Mouse (Mus musculus): ENCODE data around the gene Clba1. TPM values are rescaled to one million over a fixed set of nuclear protein-coding genes. Genes with fewer than 3 reads are reported as not detected.

Clba1 gene
- 9.2 and 9.3 TPM in 2 replicates for polyA plus RNA-seq (2016; fragmentation: Nextera tagmentation; extraction: Ambion mirVana)

DNA sequence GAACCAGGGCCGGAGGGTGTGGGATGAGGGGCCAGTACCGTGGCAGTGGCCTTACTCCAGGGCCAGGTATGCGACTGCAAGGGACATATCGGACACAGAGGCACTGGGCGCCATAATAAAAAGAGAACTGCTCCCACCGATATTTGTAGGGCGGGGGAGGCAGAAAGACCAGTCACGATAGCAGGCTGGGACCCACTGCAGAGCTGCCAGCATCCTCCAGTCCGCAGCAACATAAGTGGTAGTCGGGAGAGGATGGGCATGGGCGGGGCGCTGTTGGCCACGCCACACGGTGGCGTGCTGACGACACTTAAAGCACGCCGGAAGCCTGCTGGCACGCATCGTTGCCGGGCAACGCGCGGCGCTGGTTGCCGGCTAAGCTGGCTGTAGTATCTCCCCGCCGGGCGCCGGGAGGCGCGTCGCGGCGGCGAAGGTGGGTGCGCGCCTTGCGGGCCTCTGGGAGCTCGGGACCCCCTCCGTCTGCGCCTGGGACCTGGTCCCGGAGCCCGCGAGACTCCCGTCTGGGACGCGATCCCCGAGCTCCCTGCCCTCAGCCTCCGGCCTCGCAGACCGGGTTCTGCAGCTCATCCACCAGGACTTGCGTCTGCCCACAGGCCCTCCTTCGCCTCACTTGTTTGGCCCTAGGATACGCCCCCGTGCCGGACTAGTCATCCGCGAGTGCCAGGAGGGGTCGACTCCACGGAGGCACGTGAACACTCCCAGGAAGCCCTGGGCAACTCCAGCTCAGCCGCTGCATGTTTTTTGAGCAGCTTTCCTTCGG, at the start of gene Clba1:
TSS of gene Clba1 (plus strand) at position 351 of the 778 bp plus-strand sequence.
- Histone ChIP-seq H3K4me2 (peak within 1 kb of the TSS; percentile 99), H3K9me3 (no peaks in the 10 kb centered on the region), H3K9ac (replicated peaks) (peak within 1 kb of the TSS; percentile 65), H3K4me3 (replicated peaks) (peak within 1 kb of the TSS; percentile 71), H3K27ac (0 out of 2 replicates have a peak within 1 kb of the TSS, but pooled peaks have one; percentile 23), H3K27me3 (peaks cover 41% of the 10 kb centered on the region), H3K36me3 (peaks cover 9% of the 10 kb centered on the region; the same call in 1 of the 2 replicates), H3K4me1 (replicated peaks) (peaks cover 17% of the 10 kb centered on the region)
- under 1% methylated on average over 64 of the region's 64 CpGs for WGBS
- peak; percentile 89 for ATAC-seq (ENCODE audit: insufficient number of reproducible peaks, insufficient read depth, low FRiP score, low TSS enrichment, low read depth)

- no peak for ATAC-seq (ENCODE audit: insufficient number of reproducible peaks, insufficient read depth, low FRiP score, low TSS enrichment, low read depth)
- no peaks in the 10 kb centered on the region; the same call in 1 of the 2 replicates for H3K27me3 ChIP-seq
These were observed 49.3 kb upstream of the Clba1 start for GRCm38 (mm10) chr12:112759471-112759870.

DNA sequence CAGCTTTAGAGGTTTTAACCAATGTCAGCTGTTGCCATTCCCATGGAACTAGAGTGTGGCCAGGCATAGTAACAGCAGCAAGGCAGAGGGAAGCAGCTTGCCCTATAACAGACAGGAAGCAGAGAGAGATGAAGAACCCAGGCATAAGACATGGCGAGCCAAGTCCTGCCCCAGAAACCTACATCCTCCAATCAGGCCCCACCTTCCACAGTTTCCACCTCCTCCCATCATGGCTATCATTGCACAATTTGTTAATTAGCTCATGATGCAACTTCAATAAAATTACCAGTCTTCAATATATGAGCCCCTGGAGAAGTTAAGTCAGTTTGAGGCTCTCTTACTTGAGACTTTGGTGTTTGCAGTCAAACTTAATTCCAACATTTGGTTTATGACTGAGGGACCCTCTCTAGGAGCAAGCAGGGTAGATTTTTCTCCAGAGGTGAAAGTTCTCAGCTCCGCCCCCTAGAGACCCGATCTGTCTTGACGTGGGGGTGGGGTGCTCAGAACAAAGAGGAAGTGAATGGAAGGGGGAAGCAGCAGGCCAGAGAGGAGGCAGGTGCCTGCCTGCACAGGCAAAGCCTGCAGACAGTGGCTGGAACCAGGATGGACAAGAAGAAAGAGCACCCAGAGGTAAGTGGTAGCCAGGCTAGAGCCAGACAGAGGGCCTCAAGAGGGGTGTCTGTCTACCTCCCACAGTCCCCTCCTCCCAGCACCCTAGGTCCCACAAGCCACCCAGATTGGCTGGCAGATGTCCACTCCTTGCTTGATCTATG, 48.4 kb upstream of the Clba1 start, which contains the start of gene Pld4:
TSS of gene Pld4 (plus strand) at position 502 of the 773 bp plus-strand sequence.
- H3K4me2 ChIP-seq, result no peak within 1 kb of the TSS
- H3K4me1 ChIP-seq (replicated peaks), result 0 out of 2 replicates have a peak, but pooled peaks cover 4% of the 10 kb centered on the region
- no peaks in the 10 kb centered on the region for H3K9me3 ChIP-seq
- H3K27ac ChIP-seq, result no peak within 1 kb of the TSS
- H3K4me3 ChIP-seq (replicated peaks), result no peak within 1 kb of the TSS
- no peaks in the 10 kb centered on the region for H3K36me3 ChIP-seq
- ATAC-seq (ENCODE audit: insufficient number of reproducible peaks, insufficient read depth, low FRiP score, low TSS enrichment, low read depth), result no peak
- no peak within 1 kb of the TSS for H3K9ac ChIP-seq (replicated peaks)
- H3K27me3 ChIP-seq, result no peaks in the 10 kb centered on the region; the same call in 1 of the 2 replicates
- 42% methylated on average over 4 of the region's 4 CpGs for WGBS

More at GRCm38 (mm10) chr12:112759471-112759870, 49.3 kb upstream of the Clba1 start:
- Histone ChIP-seq H3K4me2 (no peak overlapping the region), H3K27ac (no peak overlapping the region), H3K4me1 (replicated peaks) (0 out of 2 replicates have a peak, but pooled peaks cover 4% of the 10 kb centered on the region), H3K9ac (replicated peaks) (no peak overlapping the region), H3K4me3 (replicated peaks) (no peak overlapping the region), H3K36me3 (no peaks in the 10 kb centered on the region), H3K9me3 (no peaks in the 10 kb centered on the region)
- WGBS, result 88% methylated on average over 3 of the region's 3 CpGs

DNA sequence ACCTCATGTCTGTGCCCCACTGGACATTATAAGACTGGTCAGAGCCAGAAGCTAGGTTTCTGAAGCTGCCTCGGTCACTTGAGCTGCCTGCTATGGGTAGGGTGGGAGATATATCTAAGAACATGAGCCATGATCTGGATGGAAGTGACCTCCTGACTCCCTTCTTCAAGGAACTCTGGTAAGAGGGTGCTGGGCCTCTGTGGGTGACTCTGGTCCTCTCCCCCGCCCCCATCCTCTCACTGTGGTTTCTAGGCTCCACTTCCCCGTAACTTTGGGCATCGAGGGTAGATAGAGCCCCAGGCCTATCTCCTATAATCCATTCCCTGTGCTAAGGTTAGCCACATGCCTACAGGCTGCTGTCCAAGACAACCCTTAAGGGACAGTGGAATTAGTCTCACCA, 47.3 kb upstream of the Clba1 start:
- H3K4me3 ChIP-seq (replicated peaks), result no peak overlapping the region
- WGBS, result 88% methylated on average over 4 of the region's 4 CpGs
- H3K9ac ChIP-seq (replicated peaks), result no peak overlapping the region
- H3K4me1 ChIP-seq (replicated peaks), result 0 out of 2 replicates have a peak, but pooled peaks cover 4% of the 10 kb centered on the region
- H3K4me2 ChIP-seq, result no peak overlapping the region
- H3K27ac ChIP-seq, result no peak overlapping the region
- H3K36me3 ChIP-seq, result no peaks in the 10 kb centered on the region
- no peaks in the 10 kb centered on the region for H3K27me3 ChIP-seq
- no peak for ATAC-seq (ENCODE audit: insufficient number of reproducible peaks, insufficient read depth, low FRiP score, low TSS enrichment, low read depth)
- no peaks in the 10 kb centered on the region for H3K9me3 ChIP-seq

- H3K4me1 ChIP-seq (replicated peaks), result 0 out of 2 replicates have a peak, but pooled peaks cover 4% of the 10 kb centered on the region
- no peak overlapping the region for H3K4me3 ChIP-seq (replicated peaks)
- H3K36me3 ChIP-seq, result no peaks in the 10 kb centered on the region
- H3K4me2 ChIP-seq, result no peak overlapping the region
- no peak overlapping the region for H3K27ac ChIP-seq
- no peak overlapping the region for H3K9ac ChIP-seq (replicated peaks)
- WGBS, result 74% methylated on average over 3 of the region's 3 CpGs
- no peaks in the 10 kb centered on the region for H3K27me3 ChIP-seq
- H3K9me3 ChIP-seq, result no peaks in the 10 kb centered on the region
- ATAC-seq (ENCODE audit: insufficient number of reproducible peaks, insufficient read depth, low FRiP score, low TSS enrichment, low read depth), result no peak
These were observed 46.7 kb upstream of the Clba1 start for GRCm38 (mm10) chr12:112762018-112762417.

GRCm38 (mm10) chr12:112763176-112763575, 45.6 kb upstream of the Clba1 start:
- WGBS, result 82% methylated on average over 4 of the region's 4 CpGs
- ATAC-seq (ENCODE audit: insufficient number of reproducible peaks, insufficient read depth, low FRiP score, low TSS enrichment, low read depth), result no peak
- H3K27me3 ChIP-seq, result no peaks in the 10 kb centered on the region
- H3K9me3 ChIP-seq, result no peaks in the 10 kb centered on the region
- no peak overlapping the region for H3K27ac ChIP-seq
- no peak overlapping the region for H3K4me3 ChIP-seq (replicated peaks)
- no peak overlapping the region for H3K9ac ChIP-seq (replicated peaks)
- no peak overlapping the region for H3K4me2 ChIP-seq
- 0 out of 2 replicates have a peak, but pooled peaks cover 4% of the 10 kb centered on the region for H3K4me1 ChIP-seq (replicated peaks)
- no peaks in the 10 kb centered on the region for H3K36me3 ChIP-seq

DNA sequence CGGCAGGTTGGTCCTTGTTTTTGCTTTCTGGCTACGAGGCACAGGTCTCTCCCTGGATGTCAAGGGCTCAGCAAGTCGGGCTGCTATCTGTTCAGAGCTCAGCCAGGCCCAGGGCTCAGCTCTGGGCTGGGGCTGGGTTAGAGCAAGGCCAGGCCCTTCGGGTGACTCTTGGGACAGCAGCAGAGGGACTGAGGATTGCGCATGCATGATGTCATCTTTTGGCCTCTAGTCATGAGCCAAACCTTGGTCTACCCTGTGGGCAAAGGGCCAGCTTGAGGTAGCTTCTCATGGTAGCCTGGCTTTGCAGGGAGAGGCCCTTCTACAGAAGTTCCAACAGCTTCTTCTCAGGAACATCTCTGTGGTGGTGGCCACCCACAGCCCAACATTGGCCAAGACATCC, 44.6 kb upstream of the Clba1 start:
- ATAC-seq (ENCODE audit: insufficient number of reproducible peaks, insufficient read depth, low FRiP score, low TSS enrichment, low read depth), result no peak
- H3K9me3 ChIP-seq, result no peaks in the 10 kb centered on the region
- 84% methylated on average over 5 of the region's 5 CpGs for WGBS

DNA sequence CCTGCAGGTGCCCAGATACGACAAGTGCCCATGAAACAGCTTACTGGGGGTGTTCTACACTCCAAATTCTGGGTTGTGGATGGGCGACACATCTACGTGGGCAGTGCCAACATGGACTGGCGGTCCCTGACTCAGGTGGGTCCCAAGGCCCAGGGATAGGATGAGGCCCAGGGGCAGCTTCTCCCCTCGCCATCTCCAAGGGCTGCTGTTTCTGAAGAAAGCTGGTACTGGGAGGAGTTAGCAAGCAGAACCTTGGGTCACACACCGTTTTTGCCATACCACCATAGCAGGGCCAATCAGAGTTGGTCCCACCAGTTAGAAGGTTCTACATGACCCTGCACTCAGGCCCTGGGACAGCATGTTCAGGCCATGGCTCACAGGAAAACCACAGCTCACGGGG, 43.7 kb upstream of the Clba1 start:
- Histone ChIP-seq H3K4me1 (replicated peaks) (0 out of 2 replicates have a peak, but pooled peaks cover 4% of the 10 kb centered on the region), H3K4me2 (no peak overlapping the region), H3K27me3 (no peaks in the 10 kb centered on the region), H3K27ac (no peak overlapping the region), H3K36me3 (no peaks in the 10 kb centered on the region), H3K9ac (replicated peaks) (no peak overlapping the region), H3K9me3 (no peaks in the 10 kb centered on the region), H3K4me3 (replicated peaks) (no peak overlapping the region)
- WGBS, result 92% methylated on average over 7 of the region's 7 CpGs
- ATAC-seq (ENCODE audit: insufficient number of reproducible peaks, insufficient read depth, low FRiP score, low TSS enrichment, low read depth), result no peak

More for the DNA sequence above, 44.6 kb upstream of the Clba1 start:
- no peaks in the 10 kb centered on the region for H3K27me3 ChIP-seq
- no peaks in the 10 kb centered on the region for H3K36me3 ChIP-seq
- no peak overlapping the region for H3K9ac ChIP-seq (replicated peaks)
- no peak overlapping the region for H3K4me3 ChIP-seq (replicated peaks)
- no peak overlapping the region for H3K4me2 ChIP-seq
- 0 out of 2 replicates have a peak, but pooled peaks cover 4% of the 10 kb centered on the region for H3K4me1 ChIP-seq (replicated peaks)
- H3K27ac ChIP-seq, result no peak overlapping the region

- no peak for ATAC-seq (ENCODE audit: insufficient number of reproducible peaks, insufficient read depth, low FRiP score, low TSS enrichment, low read depth)
- H3K9ac ChIP-seq (replicated peaks), result no peak overlapping the region
- no peaks in the 10 kb centered on the region for H3K4me1 ChIP-seq (replicated peaks)
- no peak overlapping the region for H3K27ac ChIP-seq
- 88% methylated on average over 7 of the region's 7 CpGs for WGBS
- H3K4me2 ChIP-seq, result no peak overlapping the region
- no peaks in the 10 kb centered on the region for H3K36me3 ChIP-seq
- no peaks in the 10 kb centered on the region for H3K9me3 ChIP-seq
- H3K27me3 ChIP-seq, result no peaks in the 10 kb centered on the region; the same call in 1 of the 2 replicates
- H3K4me3 ChIP-seq (replicated peaks), result no peak overlapping the region
These were observed 42.2 kb upstream of the Clba1 start for GRCm38 (mm10) chr12:112766586-112766985.

DNA sequence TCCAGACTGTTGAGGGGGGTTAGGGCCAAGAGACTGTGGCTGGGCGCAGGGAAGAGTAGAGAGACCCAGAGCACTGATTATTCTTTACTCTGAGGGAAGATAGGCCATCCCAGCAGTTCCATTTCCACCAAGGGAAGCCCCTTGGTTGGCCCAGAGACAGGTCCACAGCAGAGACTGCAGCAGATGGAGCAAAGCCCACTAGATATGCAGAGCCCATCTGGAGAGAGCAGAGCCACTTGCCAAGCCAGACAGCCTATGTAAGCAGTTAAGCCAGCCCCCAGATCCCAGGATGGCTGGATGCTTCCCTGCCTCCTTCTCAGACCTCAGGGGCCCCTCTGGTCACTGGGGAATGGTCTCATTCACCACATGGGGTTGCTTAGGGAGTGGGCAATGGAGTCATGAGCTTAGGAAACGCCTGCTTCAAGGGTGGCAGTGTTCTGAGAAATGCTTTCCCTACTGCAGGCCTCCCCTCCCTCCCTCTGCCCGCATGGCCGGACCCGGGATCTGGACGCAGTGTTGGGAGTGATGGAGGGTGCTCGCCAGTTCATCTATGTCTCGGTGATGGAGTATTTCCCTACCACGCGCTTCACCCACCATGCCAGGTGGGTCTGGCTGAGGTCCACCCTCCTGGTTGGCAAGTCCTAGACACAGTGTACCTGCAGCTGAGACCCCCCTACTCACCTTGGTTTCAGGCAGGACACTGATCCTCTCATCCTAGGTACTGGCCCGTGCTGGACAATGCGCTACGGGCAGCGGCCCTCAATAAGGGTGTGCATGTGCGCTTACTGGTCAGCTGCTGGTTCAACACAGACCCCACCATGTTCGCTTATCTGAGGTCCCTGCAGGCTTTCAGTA, 41.5 kb upstream of the Clba1 start:
- WGBS, result 90% methylated on average over 16 of the region's 16 CpGs

More for the DNA sequence above, 41.5 kb upstream of the Clba1 start:
- Histone ChIP-seq H3K36me3 (no peaks in the 10 kb centered on the region), H3K4me1 (replicated peaks) (no peaks in the 10 kb centered on the region), H3K27me3 (no peaks in the 10 kb centered on the region; the same call in 1 of the 2 replicates), H3K4me2 (no peak overlapping the region), H3K9me3 (no peaks in the 10 kb centered on the region), H3K27ac (no peak overlapping the region), H3K9ac (replicated peaks) (no peak overlapping the region), H3K4me3 (replicated peaks) (no peak overlapping the region)
- ATAC-seq (ENCODE audit: insufficient number of reproducible peaks, insufficient read depth, low FRiP score, low TSS enrichment, low read depth), result no peak

Data from limb, embryonic 12.5 days (tissue).